7 mouse cellular contexts compared by ENCODE assay signal in genomic region chr3:38227596-38227995, GRCm38 (mm10).
DNase-seq lines count a peak whose midpoint lies in the region; ATAC-seq and TF ChIP-seq lines count a peak whose summit lies in the region.

No protein-coding gene starts in this region.

- no peaks in the 10 kb centered on the region for H3K27me3 ChIP-seq in midbrain, embryonic 11.5 days (ENCODE audit: control insufficient read depth, insufficient read depth, low read length)
- no peaks in the 10 kb centered on the region for H3K27me3 ChIP-seq in midbrain, embryonic 16.5 days (ENCODE audit: control insufficient read depth, insufficient read depth, low read depth, low read length)
- no peaks in the 10 kb centered on the region for H3K27me3 ChIP-seq in kidney, postnatal 0 days (ENCODE audit: insufficient read depth, low read length)

- no peaks in the 10 kb centered on the region for H3K36me3 ChIP-seq in midbrain, embryonic 11.5 days (ENCODE audit: control insufficient read depth, insufficient read depth, low read length)
- H3K36me3 ChIP-seq in midbrain, embryonic 16.5 days (ENCODE audit: control insufficient read depth, insufficient read depth, low read length): no peaks in the 10 kb centered on the region
- no peaks in the 10 kb centered on the region for H3K36me3 ChIP-seq in kidney, postnatal 0 days (ENCODE audit: insufficient read depth, low read length)

- TF ChIP-seq POLR2A in lung, adult 2 months (IDR thresholded peaks at IDR 0.05; ENCODE audit: borderline replicate concordance, extremely low read depth, low read depth, low read length): no peak

- H3K4me1 ChIP-seq in midbrain, embryonic 11.5 days (ENCODE audit: control insufficient read depth, insufficient read depth, low read length): peaks cover 8% of the 10 kb centered on the region
- peaks cover 8% of the 10 kb centered on the region for H3K4me1 ChIP-seq in midbrain, embryonic 16.5 days (ENCODE audit: control insufficient read depth, insufficient read depth, low read length)
- H3K4me1 ChIP-seq in kidney, postnatal 0 days (replicated peaks; ENCODE audit: insufficient read depth, low read length): peaks cover 1% of the 10 kb centered on the region; the same call in 1 of the 2 replicates
- peaks cover 3% of the 10 kb centered on the region; the same call in 1 of the 2 replicates for H3K4me1 ChIP-seq in lung, adult 2 months (ENCODE audit: control insufficient read depth, insufficient read depth, low read length)

- no peak for ATAC-seq in midbrain, embryonic 11.5 days (ENCODE audit: low FRiP score)
- ATAC-seq in midbrain, embryonic 16.5 days: no peak; the same call in 1 of the 2 replicates
- no peak for ATAC-seq in kidney, postnatal 0 days (replicated peaks; ENCODE audit: low FRiP score, low read depth)

- H3K4me3 ChIP-seq in midbrain, embryonic 11.5 days (ENCODE audit: low read depth, low read length): no peak overlapping the region
- H3K4me3 ChIP-seq in midbrain, embryonic 16.5 days (ENCODE audit: low read depth, low read length): no peak overlapping the region
- H3K4me3 ChIP-seq in kidney, postnatal 0 days (replicated peaks; ENCODE audit: low read depth, low read length): no peak overlapping the region
- H3K4me3 ChIP-seq in lung, adult 2 months (replicated peaks; ENCODE audit: extremely low read depth, low read depth, low read length): no peak overlapping the region

- peak; percentile 95 for DNase-seq in midbrain, embryonic 11.5 days (ENCODE audit: low spot score, missing footprints)
- DNase-seq in WW6 (ENCODE audit: low read depth, low spot score): peak; percentile 26
- peak; percentile 47 for DNase-seq in embryo, embryonic 10 days (ENCODE audit: low spot score)
- DNase-seq in kidney, postnatal 0 days (ENCODE audit: low spot score): peak; percentile 83
- peak; percentile 54 for DNase-seq in lung, adult 2 months
- DNase-seq in spleen, adult 12 weeks (ENCODE audit: low spot score): peak; percentile 14

- no peak overlapping the region for H3K4me2 ChIP-seq in midbrain, embryonic 11.5 days
- no peak overlapping the region for H3K4me2 ChIP-seq in midbrain, embryonic 16.5 days (ENCODE audit: low read length)
- H3K4me2 ChIP-seq in kidney, postnatal 0 days (ENCODE audit: low read length): no peak overlapping the region

- no peak overlapping the region for H3K27ac ChIP-seq in midbrain, embryonic 11.5 days (ENCODE audit: low read depth, low read length)
- no peak overlapping the region for H3K27ac ChIP-seq in midbrain, embryonic 16.5 days (ENCODE audit: low read length)
- H3K27ac ChIP-seq in kidney, postnatal 0 days: no peak overlapping the region

- H3K9me3 ChIP-seq in midbrain, embryonic 11.5 days (ENCODE audit: control insufficient read depth, low read length): no peaks in the 10 kb centered on the region
- no peaks in the 10 kb centered on the region for H3K9me3 ChIP-seq in midbrain, embryonic 16.5 days (replicated peaks; ENCODE audit: control insufficient read depth, low read length, poor library complexity, severe bottlenecking)
- H3K9me3 ChIP-seq in kidney, postnatal 0 days (replicated peaks; ENCODE audit: low read length): no peaks in the 10 kb centered on the region

- no peak overlapping the region for H3K9ac ChIP-seq in midbrain, embryonic 11.5 days (ENCODE audit: low read length)
- H3K9ac ChIP-seq in midbrain, embryonic 16.5 days (ENCODE audit: low read depth, low read length): no peak overlapping the region
- H3K9ac ChIP-seq in kidney, postnatal 0 days (ENCODE audit: low read depth, low read length): no peak overlapping the region

- 32% methylated on average over 6 of the region's 6 CpGs for WGBS in midbrain, embryonic 11.5 days
- 27% methylated on average over 6 of the region's 6 CpGs for WGBS in midbrain, embryonic 16.5 days
- 17% methylated on average over 6 of the region's 6 CpGs for WGBS in kidney, postnatal 0 days
- 11% methylated on average over 6 of the region's 6 CpGs for WGBS in lung, adult 2 months

- TF ChIP-seq CTCF in kidney, postnatal 0 days (IDR thresholded peaks at IDR 0.05; ENCODE audit: low read depth): peak; percentile 89
- TF ChIP-seq CTCF in lung, adult 2 months (IDR thresholded peaks at IDR 0.05; ENCODE audit: insufficient read depth, low read length): peak; percentile 80

Comparison
In these comparisons a context has a peak if more than half of its experiments do, and no peak if none do; other contexts are left out.
1. DNase-seq: peak in every context shown above with its lines; median percentile 95 in midbrain, embryonic 11.5 days; 83 in kidney, postnatal 0 days; 54 in lung, adult 2 months; 47 in embryo, embryonic 10 days; 26 in WW6; 14 in spleen, adult 12 weeks.